Mouse (Mus musculus) layer of hippocampus, adult 2 months (tissue): ENCODE measurements at regions not wholly inside any gene's neighbourhood (a gene's known extent, or its start where the extent isn't known, plus 50 kb on each side); places are given as distances from the start of the nearest gene placed in this dataset.

ENCODE experiments used
- DNase-seq, 2 experiments: peaks; one replicate each; pipeline ENCODE4 v3.0.0; 2022; ENCODE audit warnings: low spot score in 2 of 2
- H3K27ac ChIP-seq: fragments of 200-600 bp; 2 replicates; pipeline ENCODE4 v1.8.1; 2022
- H3K4me3 ChIP-seq: fragments of 200-600 bp; 2 replicates; pipeline ENCODE4 v1.8.1; 2022; ENCODE audit warnings: mild to moderate bottlenecking
- CTCF ChIP-seq: fragments of 200-600 bp; conservative IDR thresholded peaks from 2 replicates; pipeline ENCODE4 v1.8.1; 2022; ENCODE audit warnings: antibody characterized with exemption, mild to moderate bottlenecking, moderate library complexity

GRCm38 (mm10) chr2:149625626-149626025 lies 203.4 kb upstream of the Syndig1 start:
- TF ChIP-seq CTCF = no peak
- Histone ChIP-seq H3K27ac (no peak overlapping the region), H3K4me3 (no peak overlapping the region)
- peak in 1 of 2 experiments; percentile 4 for DNase-seq

DNA sequence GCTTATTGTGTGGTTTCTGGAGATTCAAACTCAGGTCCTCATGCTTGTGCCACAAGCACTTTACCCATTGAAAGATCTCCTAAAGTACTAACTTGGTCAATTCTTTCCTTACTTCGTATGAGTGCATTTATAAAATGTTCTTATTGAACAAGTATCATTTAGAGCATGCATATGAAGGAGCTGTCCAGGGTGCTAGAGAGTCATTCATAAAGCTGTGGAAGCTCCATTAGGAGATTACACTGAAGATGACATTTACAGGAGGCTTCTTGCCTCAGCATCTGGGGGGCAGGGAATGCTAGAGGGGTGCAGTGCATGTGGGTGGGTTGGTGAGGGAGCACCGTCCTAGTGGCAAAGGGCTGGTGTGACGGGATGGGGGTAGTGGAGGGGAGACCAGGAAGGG lies 187.8 kb upstream of the Syndig1 start:
- H3K27ac ChIP-seq = no peak overlapping the region
- no peak for DNase-seq
- no peak overlapping the region for H3K4me3 ChIP-seq
- no peak for TF ChIP-seq CTCF

DNA sequence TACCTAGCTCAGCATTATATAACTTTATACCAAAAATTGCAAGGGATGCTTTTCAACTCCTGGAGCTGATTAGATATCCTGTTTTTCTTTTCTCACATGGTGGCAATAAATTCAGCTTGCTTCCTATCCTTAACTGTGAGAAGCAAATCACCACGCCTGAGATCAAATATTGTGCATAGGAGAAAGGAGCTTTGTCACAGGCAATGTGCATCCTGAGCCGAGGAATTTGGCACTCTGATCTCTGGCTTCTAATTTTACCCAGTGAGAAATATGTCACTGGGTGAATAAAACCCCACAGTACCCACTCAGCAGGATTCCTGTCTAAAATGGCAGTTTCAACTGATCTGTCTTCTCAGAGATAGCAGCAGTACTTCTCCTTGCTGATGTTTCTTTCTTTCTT lies 177.2 kb upstream of the Syndig1 start:
- Histone ChIP-seq H3K27ac (no peak overlapping the region), H3K4me3 (no peak overlapping the region)
- TF ChIP-seq CTCF = no peak
- DNase-seq = no peak

DNA sequence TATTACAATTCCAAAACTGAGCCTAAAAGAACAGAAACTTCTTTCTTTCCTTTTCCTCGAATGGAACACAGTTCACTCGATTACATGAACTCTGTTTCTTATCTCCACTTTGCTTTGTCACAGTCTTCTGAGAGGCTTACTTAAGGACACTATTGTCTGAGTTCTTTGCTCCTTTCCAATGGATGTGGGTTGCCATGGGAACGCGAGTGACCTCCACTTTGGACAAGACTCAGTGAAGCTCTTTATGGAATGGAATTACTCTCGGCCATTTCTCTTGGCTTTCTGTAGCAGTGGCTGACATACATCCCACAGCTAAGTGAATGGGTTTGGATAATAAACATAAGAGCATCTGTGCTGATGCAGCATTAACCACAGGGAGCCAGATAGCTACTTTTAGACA lies 167.9 kb upstream of the Syndig1 start:
- Histone ChIP-seq H3K27ac (no peak overlapping the region), H3K4me3 (no peak overlapping the region)
- TF ChIP-seq CTCF = no peak
- DNase-seq = no peak

DNA sequence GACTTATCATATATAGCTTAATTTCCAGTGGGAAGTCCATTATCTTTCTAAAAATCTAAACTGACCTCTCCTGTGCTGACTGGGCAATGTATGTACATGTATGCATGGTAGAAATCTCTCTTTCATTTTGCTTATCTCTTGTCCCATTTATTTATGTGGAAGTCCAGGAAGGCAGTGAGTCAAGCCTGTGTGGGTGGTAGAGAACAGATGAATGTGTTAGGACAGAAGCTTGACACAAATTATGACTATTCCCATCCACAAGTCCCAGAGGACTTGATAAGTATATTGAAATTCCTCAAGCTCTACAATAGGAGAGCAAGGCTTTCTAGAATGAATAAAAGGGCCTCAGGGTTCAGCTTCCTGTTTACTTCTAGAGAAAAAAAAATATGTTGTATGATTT lies 164.6 kb upstream of the Syndig1 start:
- Histone ChIP-seq H3K4me3 (no peak overlapping the region), H3K27ac (no peak overlapping the region)
- DNase-seq = no peak
- TF ChIP-seq CTCF = no peak

GRCm38 (mm10) chr2:149666412-149666811 lies 162.6 kb upstream of the Syndig1 start:
- no peak for TF ChIP-seq CTCF
- peak; percentile 24 to 75 for DNase-seq
- Histone ChIP-seq H3K4me3 (no peak overlapping the region), H3K27ac (peak overlapping the region; percentile 66)

DNA sequence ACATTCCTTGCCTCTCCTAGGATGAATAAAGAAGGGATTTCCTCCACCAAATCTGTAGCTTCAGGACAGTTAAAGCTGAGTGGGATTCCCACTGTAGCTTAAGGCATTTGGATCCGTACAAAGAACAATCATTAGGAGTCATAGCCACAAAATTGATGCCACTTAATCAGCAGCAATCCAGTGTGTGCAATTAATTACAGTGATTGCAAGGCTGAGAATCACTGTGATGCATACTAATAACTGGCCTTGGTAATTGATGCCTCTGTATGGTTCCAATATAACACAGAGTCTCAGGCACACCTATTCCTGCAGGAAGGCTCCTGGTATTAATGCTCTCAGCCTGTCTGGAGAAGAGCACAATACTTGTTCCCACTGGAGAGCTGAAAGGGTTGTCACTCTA lies 157.1 kb upstream of the Syndig1 start:
- DNase-seq = no peak
- TF ChIP-seq CTCF = no peak
- Histone ChIP-seq H3K27ac (no peak overlapping the region), H3K4me3 (no peak overlapping the region)

DNA sequence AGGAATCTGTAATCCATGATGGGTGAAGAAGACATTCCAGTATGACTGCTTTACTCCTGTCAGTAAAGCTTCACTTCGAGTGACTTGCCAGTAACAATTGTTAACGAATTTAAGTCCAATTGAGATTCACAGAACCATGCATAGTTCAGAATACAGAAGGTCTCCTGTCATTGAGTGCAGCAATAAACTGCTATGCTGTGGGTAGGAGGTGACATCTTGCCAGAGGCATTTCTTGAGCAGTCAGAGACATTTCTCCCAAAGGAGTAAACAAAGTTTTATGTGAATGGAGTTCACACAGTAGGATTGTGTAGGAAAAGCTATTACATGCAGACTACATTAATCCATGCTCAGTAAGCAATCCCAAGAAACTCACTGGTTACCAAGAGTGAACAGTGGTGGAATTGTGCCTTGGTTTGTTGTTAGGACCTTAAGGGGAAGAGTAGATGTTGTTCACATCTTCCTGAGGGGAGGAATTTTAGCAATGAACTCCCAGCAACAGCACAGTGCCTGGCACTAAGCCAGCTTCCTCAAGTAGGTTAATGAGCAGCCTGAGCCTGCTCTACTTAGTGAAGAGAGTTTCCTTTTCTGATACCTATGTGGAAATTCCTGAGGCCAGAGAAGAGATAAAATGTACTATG lies 149.1 kb upstream of the Syndig1 start:
- 0 out of 2 replicates have a peak overlapping the region, but pooled peaks have one; percentile 18 for H3K27ac ChIP-seq
- DNase-seq = no peak
- no peak for TF ChIP-seq CTCF
- H3K4me3 ChIP-seq = no peak overlapping the region

- H3K4me3 ChIP-seq = no peak overlapping the region
- TF ChIP-seq CTCF = no peak
- H3K27ac ChIP-seq = no peak overlapping the region
- no peak for DNase-seq
These were observed 106.7 kb upstream of the Syndig1 start for GRCm38 (mm10) chr2:149722342-149722741.

- no peak overlapping the region for H3K27ac ChIP-seq
- no peak for DNase-seq
- TF ChIP-seq CTCF = no peak
- no peak overlapping the region for H3K4me3 ChIP-seq
These were observed 104.7 kb upstream of the Syndig1 start for GRCm38 (mm10) chr2:149724279-149724678.

DNA sequence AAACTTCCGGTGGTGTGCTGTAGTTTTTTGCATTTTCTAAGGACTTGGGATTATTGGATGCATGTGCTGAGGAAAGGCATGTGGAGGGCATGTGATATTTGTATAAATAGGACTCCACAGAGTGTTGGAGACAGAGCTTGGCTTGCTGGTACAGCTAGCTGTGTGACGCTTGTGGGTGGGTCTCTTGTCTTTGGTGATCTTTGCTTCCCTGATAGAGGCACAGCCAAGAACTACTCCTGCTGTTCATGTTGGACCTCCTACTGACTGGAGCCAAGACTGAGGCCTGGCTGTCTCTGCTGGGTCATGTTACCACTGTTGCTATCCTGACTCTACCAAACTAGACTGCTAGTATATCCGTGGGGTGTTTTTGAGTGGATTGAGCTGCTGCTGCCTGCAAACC lies 103.1 kb upstream of the Syndig1 start:
- no peak for TF ChIP-seq CTCF
- Histone ChIP-seq H3K4me3 (no peak overlapping the region), H3K27ac (no peak overlapping the region)
- DNase-seq = no peak

DNA sequence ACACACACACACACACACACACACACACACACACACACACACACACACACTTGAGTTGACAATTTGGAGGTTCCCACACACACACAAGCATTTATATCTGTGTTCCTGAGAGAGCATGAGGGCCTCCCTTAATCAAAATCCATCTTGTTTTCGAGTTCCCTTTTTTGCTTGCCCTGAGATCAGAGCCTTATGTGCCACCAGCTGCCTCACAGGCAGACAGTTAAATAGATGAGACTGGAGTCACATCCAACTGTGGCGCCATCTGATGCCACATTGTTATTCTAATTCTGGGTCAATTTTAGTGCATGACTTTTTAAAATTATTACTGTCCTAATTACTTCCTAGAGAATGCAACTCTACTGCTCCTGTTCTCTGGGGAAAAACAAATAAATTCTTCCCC lies 91.2 kb upstream of the Syndig1 start:
- no peak overlapping the region for H3K4me3 ChIP-seq
- no peak overlapping the region for H3K27ac ChIP-seq
- no peak for TF ChIP-seq CTCF
- peak; percentile 33 to 60 for DNase-seq

DNA sequence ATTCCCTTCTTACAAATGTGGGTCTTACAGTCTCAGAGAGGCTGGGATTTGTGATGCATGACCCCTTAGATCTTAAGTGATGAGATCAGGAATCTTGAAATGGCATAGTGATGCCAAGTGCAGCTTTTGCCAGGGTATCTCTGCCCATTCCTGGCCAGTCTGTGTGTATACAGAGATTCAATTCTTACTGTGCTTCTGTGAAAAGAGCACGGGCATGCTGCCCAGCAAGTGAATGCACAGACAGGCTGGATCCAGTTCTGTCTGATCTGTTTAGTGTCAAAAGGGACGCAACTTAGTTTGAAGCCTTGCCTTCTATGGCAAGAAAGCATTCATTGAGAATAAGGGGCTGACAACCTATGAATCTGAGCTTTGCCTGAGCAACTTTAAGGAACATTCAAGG lies 89.1 kb upstream of the Syndig1 start:
- TF ChIP-seq CTCF = no peak
- peak in 1 of 2 experiments; percentile 24 for DNase-seq
- Histone ChIP-seq H3K4me3 (no peak overlapping the region), H3K27ac (no peak overlapping the region)

DNA sequence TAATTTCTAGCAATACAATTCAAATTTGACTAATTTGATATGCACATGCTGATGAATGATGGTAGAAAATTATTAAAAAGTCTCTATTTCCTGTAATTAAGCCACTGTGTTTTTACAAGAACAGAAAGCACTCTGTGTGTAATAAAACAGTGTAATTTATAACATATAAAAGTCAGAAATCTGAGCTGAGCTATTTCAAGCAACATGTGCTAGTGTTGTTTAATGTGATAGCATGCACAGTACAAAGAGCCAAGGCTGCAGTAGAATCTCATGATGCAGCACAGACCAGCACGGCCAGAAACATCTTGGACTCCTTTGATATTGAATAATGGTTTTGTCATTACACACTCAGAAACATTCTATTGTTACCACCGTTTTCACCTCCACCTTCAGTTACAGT lies 86.3 kb upstream of the Syndig1 start:
- no peak for DNase-seq
- Histone ChIP-seq H3K27ac (no peak overlapping the region), H3K4me3 (no peak overlapping the region)
- TF ChIP-seq CTCF = no peak

GRCm38 (mm10) chr2:149748240-149748822 lies 80.7 kb upstream of the Syndig1 start:
- TF ChIP-seq CTCF = no peak
- no peak for DNase-seq
- Histone ChIP-seq H3K27ac (no peak overlapping the region), H3K4me3 (no peak overlapping the region)
